Mouse (Mus musculus) ES-E14 (cell line): ENCODE measurements at regions not wholly inside any gene's neighbourhood (a gene's known extent, or its start where the extent isn't known, plus 50 kb on each side); places are given as distances from the start of the nearest gene placed in this dataset.

ENCODE experiments used
- CHD2 ChIP-seq: IDR thresholded peaks from 2 replicates; pipeline ENCODE4 v1.6.1; 2014; ENCODE audit warnings: mild to moderate bottlenecking, low read depth, low read length, inconsistent platforms
- ZC3H11A ChIP-seq: IDR thresholded peaks from 2 replicates; pipeline ENCODE4 v1.6.1; 2012; ENCODE audit warnings: low read depth, mild to moderate bottlenecking, inconsistent platforms, low read length, borderline replicate concordance

- no peak for TF ChIP-seq ZC3H11A
- no peak for TF ChIP-seq CHD2
These were observed 901.9 kb upstream of the Car8 start for GRCm38 (mm10) chr4:9140691-9141090.
